Mouse (Mus musculus) cerebellum, adult 9-11 months (tissue): ENCODE results near the gene Slc5a2.
A peak's percentile ranks its signal among the peaks of the same experiment; 100 is the strongest.

ENCODE experiments used
- DNase-seq: peaks from one replicate; pipeline ENCODE4 v3.0.0; 2022

Slc5a2 gene

DNA sequence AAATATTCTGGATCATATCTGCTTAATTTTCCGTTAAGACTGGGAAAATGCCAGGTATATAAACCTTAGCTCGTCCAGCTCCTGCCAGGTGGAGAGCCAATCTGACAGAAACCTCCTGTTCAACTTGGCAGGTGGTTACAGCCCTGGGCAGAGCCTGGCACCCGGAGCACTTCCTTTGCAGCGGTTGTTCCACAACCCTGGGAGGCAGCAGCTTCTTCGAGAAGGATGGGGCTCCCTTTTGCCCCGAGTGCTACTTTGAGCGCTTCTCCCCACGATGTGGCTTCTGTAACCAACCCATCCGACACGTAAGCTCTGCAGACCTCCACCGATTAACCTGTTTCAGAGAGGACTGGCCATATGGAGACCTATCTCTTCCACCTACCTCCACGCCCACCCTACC lies 13.5 kb upstream of the Slc5a2 start:
- peak; percentile 70 for DNase-seq

DNA sequence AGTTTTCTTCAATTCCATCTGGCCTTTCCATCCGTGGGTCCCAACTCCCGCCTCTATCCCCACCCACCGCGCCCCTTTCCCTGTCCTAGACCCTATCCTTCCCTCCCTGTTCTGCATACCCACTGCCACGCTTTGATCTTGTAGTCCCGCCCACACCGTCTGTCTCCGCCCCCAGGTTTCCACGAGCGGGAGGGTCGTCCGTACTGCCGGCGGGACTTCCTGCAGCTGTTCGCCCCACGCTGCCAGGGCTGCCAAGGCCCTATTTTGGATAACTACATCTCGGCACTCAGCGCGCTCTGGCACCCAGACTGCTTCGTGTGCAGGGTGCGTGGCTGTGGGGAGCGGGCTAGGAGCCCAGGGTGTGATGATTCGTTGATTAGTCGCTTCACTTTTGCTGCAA lies 12.8 kb upstream of the Slc5a2 start:
- DNase-seq = peak; percentile 35

DNA sequence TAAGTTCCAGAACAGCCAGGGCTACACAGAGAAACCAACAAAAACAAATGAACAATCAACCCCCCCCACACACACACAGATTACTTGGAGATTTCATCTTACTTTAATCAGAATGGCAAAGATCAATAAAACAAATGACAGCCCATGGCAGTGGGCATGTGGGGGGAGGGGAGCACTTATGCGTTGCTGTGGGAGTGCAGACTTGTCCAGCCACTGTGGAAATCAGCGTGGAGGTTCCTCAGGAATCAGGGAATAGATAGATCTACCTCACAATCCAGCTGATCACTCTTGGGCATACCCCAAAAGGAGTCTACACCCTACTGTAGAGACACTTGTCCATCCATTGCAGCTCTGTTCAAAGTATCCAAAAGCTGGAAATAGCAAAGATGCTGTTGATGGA lies 10.5 kb upstream of the Slc5a2 start:
- no peak for DNase-seq

DNA sequence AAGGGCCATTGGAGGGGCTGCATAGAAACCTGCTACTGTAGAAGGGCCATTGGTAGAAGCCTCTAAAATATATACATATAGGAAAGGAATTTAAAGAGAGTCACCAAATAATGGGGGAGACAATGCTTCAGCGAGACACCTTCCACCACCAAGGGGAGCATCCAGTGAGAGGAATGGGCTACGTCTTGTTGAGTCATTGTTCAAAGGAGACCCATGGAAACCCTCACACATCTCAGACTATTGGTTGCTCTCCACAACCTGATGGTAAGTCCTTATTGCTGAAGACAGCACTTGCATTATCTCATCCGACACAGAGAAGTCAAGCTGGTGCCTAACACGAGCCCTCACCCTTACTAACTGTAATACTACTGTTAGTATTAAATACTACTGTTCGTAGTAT lies 9.7 kb upstream of the Slc5a2 start:
- no peak for DNase-seq

DNA sequence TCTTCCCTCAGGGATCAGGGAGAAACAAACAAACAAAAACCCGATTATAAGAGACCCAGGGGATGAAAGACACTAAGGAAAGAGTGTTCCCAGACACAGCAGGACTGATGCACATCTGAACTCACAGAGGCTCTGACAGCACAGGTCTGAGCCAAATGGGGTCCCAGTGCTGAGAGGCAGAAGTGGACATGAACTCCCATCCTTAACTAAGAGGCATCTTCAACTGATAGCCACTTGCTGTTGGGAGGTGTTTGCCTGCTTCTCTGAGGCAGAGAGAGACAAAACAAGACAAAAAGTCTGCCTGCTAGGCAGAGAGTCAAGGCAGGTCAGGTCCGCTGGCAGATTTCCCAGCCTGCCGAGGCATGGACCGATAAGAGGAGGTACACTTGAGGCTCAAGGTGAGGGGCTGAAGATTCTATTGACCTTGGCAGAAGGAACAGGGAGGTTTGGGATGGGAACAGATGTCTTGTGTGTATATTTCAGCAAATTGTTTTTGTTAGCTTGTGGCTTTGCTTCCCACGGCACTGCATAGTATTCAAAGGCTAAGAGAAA lies 8.6 kb upstream of the Slc5a2 start:
- DNase-seq = no peak

DNA sequence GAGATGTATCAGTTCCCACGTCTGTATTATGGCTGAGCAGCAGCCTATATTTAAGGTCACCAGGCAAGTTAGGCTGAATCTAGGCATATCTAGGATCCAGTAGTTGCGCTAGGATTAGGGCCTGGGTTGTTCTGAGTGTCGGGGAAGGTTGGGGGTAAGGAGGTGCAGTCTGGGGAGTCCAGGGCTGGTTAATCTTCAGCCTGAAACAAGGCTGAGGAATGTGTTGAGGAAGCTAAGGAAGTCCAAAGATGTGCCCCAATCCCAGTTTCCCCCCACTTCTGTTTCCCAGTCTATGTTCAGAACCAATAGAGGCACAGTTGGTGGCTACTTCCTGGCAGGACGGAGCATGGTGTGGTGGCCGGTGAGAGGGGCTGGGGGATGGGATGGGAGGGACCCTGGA lies 599 bp downstream of the Slc5a2 start:
- DNase-seq = no peak

DNA sequence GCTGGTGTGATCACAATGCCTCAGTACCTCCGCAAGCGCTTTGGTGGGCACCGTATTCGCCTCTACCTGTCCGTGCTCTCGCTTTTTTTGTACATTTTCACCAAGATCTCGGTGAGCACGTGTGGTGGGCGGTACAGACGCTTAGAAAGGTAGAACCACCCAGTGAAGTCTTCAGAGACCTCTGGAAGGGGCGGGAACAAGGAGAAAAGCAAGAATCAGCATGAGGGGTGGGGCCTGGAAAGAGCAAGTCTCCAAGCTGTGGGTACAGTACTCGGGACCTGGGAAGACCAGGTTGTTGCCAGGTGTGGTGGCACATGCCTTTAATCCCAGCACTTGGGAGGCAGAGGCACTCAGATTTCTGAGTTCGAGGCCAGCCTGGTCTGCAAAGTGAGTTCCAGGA lies 1.9 kb downstream of the Slc5a2 start:
- no peak for DNase-seq

DNA sequence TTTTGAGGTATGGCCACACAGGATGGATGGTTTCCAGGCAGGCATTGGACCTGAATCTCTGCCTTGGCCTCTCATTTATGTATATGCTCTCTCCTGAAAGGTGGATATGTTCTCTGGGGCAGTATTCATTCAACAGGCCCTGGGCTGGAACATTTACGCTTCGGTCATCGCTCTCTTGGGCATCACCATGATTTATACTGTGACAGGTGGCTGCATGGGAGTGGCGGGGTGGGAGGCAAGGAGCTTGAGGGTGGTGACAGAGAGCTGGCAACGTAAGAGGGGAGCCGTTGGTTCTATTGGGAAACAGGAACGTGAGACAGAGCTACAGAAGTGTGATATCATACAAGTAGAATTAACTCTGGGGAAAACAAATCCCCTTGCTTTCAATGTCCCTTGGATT lies 2.4 kb downstream of the Slc5a2 start:
- DNase-seq = no peak

DNA sequence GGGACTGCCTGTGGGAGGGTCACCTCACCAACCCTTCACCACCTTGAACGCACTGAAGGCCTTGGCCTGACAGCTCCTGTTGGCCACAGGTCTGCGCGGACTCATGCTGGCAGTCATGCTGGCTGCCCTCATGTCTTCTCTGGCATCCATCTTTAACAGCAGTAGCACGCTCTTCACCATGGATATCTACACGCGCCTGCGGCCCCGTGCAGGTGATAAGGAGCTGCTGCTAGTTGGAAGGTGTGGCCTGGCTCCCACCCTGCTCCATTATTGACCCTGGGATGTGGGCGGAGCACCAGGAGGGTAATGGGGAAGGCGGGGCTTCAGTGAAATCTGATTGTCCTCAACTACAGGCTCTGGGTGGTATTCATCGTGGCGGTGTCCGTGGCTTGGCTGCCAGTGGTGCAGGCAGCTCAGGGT lies 5.0 kb downstream of the Slc5a2 start:
- peak; percentile 80 for DNase-seq

DNA sequence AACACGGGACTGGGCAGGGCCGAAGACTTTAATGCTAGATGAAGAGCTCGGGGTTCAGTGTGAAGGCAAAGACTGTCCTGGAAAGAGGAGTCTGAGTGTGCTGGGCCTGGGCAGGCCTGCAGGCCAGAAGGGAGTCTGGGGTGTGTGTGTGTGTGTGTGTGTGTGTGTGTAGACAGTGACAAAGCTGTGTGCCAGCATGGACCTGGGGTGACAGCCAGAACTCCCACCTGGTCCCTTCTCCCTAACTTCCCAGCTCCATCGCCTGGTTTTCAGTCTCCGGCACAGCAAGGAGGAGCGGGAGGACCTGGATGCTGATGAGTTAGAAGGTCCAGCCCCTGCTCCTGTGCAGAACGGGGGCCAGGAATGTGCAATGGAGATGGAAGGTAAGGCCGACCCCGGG lies 6.0 kb downstream of the Slc5a2 start:
- DNase-seq = peak; percentile 60

DNA sequence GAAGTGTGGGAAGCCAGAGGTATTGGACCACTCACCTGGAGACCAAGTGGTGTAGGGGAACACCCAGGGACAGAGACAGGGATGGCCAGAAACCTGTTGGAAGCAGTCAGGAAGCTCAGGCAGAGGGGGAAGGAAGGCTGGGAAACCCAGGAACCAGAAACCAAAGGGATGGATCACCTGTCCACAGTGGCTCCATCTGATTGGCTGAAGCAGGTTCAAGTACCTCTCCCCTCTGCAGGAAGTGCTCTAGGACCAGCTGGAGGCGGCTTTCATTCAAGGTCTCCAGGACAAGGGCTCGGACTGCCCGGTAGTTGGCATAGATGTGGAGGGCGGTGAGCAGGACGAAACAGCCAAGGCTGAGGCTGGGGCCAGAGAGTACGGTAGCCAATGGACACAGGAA lies 10.6 kb downstream of the Slc5a2 start:
- no peak for DNase-seq

DNA sequence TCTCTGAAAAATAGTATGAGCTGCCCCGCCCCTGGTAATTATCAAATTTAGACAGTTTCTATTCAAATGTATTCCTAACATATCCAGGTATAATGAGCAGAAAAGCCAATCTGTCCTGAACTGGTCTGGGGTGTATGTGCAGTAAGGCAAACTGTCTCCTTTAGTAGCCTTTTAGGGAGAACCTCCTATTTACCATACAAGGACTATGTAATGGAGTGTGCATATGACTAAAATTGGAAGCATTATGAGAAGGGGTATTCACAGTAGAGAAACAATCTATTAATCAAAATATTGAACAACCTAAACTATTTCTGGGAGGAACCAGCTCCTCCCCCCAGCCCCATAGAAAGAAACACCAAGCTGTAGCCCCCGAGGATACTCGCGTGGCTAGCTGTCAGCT lies 14.3 kb downstream of the Slc5a2 start:
- no peak for DNase-seq

DNA sequence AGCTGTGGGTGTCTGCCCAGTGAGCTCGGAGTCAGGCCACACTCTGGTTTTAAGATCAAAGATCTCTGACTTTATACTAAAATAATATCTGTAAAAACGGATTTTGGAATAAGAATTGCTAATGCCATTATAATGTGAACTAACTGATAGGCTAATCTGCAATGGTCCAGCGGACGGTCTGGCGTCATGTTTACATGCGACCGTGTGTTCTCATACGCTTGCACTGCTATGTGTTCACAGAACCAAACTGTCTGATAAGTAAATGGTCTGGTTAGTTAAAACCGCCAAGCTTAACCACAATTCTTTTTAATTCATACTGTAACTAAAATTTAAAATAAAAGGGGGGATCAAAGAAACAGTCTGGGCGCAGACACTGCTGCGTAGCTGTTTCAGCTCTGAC lies 16.3 kb downstream of the Slc5a2 start:
- no peak for DNase-seq

DNA sequence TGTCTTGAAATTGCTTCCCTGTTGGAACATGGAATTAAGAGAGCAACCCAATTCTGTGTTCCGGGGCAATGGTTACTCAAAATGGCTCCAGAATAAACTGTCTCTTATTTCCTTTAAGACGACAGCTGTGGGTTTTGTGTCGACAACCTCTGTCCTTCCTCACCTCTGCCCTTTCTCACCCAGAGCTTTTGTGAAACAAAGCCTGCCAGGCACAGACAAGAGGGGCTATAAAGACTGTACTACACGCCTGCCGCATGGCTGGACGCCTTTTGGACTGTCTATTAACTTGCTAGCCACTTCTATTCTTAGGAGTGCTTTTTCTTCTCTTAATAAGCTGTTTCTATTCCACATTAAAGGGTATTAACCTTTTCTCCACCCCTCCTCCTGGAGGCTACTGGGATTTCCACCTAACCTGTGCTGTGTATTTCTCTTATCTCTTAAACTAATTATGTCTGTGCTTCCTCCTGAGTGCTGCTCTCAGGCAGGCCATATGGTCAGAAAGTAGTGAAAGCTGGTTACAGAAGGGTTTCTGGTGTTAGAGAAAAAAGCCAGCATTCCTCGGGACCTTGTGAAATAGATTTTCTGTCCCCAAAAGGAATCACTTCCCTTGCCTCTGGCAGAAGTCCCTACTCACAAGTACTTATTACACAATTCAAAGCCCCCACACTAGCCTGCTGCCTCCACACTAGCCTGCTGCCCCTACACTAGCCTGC lies 17.2 kb downstream of the Slc5a2 start:
- DNase-seq = no peak

DNA sequence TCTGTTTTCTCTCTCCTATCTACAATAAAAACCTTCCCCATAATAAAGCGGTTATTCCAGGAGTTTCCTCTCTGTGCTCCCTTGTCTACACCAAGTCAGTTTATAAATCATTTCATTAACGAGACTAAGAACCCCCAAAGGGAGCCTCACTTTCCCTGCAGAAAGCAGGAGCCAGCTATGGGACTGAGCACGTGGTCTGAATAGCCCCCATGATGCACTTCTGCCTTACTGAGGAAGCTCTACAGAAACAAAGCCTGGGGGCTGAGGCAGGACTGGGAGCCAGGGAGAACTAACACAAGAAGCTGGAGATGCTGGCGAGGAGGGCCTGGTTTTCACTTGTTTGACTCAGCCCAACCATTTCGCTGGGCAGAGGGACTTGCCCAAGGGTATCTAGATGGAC lies 18.6 kb downstream of the Slc5a2 start:
- no peak for DNase-seq

DNA sequence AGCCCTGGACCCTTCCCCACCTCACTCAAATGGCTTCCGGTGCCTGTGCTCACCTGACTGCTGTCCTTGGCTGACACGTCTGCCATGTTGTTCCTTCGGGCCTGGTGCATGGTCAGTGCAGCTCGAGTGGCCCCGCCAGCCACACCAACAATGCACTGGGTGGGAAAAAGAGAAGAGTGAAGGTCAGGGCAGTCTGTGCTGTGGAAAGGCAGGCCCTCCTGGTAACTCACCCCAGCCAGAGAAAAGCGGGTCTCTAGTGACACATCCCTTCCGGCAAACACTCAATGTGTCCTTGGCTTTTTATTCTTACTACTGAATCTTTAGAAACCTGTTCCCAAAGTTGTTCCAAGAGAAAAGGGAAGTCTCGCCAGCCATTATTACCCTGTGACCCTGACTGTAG lies 19.6 kb downstream of the Slc5a2 start:
- no peak for DNase-seq

DNA sequence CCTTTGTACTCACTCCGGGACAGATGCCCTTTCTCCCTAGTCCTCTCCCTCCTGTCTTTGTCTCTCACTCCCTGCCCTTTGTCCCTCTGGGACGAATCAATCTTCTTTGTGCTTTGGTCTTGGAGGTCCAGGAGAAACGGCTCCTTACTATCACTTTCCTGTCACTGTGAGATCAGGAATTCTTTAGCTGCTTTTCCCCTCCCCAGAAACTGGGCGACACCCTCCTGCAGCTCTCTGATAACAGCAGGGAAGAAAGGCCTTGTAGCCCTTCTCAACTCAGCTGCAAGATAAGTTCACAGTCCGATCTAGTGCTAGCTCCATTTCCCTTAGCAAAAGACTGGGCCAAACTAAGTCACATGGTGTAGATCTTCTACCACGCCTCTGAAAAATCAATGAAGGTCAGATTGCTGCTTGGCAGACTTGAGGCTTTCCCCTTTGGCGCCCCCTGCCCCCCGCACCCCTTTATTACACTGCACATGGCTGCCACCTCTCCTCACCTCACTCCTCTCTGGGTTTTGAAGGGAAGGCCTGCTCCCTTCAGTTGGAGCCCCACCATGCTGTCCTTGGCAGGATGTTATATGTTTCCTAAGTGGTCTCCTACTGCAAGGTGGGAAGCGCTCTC lies 23.6 kb downstream of the Slc5a2 start:
- DNase-seq = no peak

DNA sequence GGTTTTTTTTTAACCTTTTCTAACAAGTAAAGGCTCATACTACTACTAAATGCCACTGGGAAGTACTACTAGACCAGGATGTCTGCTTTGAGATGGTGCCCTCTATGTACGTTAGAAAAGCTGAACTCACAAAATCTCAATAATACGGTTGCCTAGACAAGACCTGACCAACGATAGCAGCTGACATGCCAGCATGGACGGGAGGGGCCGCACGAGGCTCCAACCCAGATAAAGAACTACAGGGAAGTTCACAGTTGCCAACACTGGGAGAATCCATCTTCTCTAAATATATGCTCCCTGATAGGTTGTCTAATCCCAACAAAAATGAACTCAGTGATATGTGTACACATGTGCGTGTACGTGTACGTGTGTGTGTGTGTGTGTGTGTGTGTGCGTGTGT lies 29.3 kb downstream of the Slc5a2 start:
- DNase-seq = no peak

DNA sequence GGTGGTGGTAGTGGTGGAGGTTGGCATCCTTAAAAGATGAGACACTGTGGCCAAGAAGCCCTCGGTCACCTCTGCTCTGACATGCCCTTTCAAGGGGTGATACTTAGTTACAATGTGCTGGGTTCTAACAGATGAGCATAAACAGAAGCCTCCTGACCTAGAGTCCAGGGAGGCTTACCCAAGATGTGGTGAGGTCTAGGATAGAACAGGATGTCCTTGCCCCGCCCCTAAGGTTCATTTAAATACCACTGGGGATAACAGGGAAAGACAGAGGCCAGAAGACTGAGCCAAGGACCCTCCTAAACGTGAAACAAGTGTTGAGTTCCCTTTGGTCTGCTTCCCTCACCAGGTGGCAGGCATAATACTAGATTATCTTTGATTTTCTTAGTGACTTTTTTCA lies 31.1 kb downstream of the Slc5a2 start:
- no peak for DNase-seq

DNA sequence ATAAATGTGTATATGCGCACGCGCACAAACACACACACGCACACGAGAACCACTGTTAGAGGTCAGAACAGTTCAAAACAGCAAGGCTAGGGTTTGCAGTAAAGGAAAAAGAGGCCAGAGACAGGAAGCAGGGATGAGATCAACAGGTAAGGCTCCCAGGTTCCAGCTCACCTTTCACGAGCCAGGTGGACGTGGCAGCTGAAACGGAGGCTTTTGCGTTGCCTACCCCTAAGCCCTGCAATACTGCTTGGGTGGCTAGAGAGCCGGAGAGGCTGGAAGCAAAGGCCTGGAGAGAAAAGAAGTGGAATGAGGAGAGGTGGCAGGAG lies 31.8 kb downstream of the Slc5a2 start:
- DNase-seq = no peak

DNA sequence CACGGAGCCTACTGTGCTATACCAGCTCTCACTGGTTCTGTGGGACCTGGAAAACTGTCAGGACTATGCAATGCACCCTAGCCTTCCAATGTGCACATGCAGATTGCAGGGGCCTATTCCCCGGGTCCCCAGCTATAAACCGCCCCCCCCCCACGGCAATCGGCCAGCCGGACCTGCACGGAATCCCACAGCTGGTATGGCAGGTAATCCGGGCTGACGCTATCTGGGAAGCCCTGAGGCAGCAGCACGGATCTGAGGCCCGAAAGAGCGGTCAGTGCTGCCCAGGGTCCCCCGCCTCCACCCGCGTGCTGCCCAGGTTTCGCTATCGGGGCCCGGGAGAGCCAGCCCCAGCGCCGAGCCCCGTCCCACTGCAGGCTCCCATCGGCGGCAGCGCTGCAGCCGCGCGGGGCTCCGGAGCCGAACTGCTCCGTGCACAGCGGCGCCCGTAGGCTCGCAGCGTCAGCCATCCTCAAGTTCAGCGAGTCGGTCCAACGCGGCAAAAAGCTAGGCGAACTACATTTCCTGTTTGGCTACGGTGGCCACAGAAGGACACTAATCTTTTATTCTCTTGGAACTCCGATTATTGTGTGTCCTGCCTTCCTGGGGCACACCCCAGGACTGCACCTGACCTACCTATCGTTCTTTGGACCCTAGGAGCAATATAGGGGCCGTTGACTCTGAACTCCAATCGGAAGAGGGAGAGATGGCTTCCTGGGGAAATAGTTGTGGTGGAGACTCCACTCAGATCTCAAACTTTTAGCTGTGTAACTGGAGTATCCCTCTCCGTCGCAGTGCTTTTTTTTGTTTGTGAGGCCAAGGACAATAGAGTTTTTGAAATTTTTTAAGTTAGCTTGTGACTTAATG lies 32.4 kb downstream of the Slc5a2 start, which contains the start of gene BC017158:
Gene BC017158 (minus strand): TSS at position 554 of the 864 bp plus-strand sequence.
- DNase-seq = peak; percentile 77

DNA sequence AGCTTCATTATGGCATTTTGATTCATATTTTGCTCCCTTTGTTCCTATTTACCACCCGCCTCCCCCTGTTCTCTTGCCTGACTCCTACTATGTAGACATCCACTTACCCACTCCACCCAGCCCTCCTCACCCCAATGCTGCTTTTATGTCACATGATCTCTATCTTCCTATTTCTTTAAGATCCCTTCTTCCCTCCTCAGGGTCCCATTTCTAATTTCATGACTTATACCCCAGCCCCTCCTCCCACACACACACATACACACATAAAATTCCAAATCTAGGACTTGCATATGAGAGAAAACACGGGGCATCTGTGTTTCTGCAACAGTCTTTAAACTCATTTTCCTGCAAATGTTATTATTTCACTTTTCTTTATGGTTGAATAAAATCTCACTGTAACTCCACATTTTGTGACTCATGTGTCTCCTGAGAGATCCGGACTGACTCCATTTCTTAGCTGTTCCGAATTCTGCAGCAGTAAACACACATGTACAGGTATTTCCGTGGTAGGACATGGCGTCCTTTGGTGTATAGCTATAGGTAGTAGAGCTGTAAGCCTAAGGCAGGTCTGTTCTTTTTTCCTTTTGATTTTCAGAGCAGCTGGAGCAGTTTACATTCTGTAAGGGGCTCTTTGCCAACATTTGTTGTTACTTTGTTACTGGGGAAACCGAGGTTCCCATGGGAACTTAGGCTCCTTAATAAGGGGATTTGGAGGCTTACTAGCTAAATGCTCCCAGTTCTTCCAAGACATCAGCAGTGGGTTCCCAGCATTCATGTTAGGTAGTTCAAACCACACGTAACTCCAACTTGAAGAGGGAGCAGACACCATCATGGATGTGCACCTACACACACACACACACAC lies 33.3 kb downstream of the Slc5a2 start:
- no peak for DNase-seq

DNA sequence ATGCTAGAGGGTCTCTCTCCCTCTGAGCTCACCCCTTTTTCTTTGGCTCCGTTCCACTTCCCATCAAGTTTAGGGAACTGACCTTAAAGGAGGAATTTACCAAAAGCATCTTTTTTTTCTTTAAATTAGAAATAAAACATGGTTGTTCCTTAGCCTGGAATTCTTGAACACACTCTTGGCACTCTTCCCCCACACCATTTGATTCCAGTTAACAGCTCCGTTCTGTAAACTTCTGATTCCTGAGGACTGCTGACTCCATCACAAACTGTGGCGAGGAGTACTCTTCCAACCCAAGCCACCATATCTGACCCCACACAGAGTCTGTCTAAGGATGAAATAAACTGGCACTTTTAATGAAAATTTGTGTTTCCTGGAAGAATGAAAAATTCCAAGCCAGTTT lies 35.5 kb downstream of the Slc5a2 start:
- no peak for DNase-seq
